Mouse (Mus musculus): ENCODE measurements around the gene Cadps.
"Not testable (repeated sequence)": the region's sequence is repeated elsewhere in the genome, so short reads cannot be mapped to it uniquely, and the experiment has no call there.

Gene Cadps

GRCm38 (mm10) chr14:12581657-12582056 lies 241.2 kb downstream of the Cadps start:
- DNase-seq = no peak

DNA sequence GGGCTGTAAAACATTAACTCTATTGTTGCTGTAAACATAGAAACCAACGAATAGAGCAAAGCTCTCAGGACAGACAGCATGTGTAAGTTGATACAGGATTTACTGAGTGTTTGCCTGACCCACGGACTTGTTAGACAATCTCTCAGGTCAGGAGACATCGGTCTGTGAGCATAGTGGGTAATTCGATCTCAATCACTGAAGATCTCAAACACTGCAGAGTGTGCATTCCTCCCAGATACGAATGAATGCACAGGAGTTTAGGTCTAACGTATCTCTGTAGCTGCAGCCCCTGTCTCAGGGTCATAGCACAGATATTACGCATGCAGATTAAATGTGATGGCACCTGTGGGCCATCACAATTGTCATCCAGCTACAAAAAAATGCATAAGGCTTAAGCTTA lies 242.1 kb downstream of the Cadps start:
- no peak for DNase-seq

- DNase-seq = no peak
Observed at GRCm38 (mm10) chr14:12578156-12578555, 244.7 kb downstream of the Cadps start.

DNA sequence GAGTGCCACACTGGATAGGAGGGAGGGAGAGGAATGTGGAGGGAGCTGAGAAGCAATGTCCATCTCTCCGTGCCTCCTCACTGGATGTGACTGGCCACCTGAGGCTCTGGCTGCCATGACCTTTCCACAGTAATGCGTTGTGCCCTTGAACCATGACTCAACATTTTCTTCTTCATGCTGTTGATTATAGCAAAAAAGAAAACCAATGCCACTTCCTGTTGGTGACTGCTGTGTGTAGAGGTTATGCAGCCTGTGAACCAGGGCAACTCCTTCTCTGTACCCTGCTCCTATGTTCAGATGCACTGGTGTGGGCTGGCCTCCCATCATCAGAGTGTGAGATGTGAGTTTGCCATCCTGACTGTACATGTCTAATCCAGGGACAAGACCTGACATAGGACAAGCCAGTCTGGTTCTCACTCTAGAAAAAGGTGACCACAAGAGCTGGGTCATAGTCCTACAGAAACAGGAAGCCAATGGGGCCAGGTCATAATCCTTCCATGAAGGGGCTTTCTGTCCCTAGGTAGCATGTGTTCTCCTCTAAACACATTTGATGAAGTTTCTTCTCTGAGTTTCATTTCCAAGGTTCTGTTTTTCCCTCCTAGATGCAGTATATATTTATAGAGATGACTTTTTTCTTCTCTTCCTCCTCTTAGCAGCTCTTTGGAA lies 245.3 kb downstream of the Cadps start:
- DNase-seq = no peak

DNA sequence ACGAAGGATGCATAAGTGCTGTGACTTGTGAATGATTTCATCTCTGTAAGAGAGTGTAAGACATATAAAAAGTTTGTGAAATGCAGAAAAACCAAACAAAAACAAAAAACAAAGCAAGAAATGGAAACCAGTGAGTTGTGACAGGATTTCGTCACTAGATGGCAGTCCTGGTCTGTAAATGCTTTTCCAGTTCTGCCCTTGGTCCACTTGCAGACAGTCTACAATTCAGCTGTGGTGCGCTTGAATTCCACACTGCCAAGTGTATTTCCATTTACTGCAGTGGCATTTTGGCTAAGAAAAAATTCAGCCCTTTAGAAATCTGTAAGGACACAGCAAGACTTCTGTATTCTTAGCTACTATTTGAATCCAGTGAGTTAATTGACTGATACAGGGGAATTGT lies 247.8 kb downstream of the Cadps start:
- DNase-seq = peak; percentile 39 to 43

DNA sequence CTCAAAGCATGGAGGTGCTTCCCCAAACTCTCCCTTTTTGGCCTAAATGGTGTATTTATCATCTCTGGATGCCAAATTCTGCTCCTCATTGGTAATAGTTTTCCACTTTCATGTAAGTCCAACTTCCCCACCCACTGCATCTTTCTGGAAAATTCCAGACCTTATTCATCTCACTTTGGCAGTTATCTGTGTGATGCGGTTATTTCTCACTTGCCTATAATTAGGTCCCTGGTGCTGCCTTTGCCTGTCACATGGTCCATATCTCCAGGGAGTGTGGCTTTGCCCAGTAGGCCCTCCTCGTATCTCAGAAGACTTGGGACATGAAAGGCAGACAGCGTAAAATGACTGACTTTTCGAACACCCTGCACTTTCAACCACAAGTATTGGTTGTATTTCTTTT lies 248.5 kb downstream of the Cadps start:
- DNase-seq = no peak

GRCm38 (mm10) chr14:12561730-12562129 lies 261.1 kb downstream of the Cadps start:
- not testable (repeated sequence) for DNase-seq

DNA sequence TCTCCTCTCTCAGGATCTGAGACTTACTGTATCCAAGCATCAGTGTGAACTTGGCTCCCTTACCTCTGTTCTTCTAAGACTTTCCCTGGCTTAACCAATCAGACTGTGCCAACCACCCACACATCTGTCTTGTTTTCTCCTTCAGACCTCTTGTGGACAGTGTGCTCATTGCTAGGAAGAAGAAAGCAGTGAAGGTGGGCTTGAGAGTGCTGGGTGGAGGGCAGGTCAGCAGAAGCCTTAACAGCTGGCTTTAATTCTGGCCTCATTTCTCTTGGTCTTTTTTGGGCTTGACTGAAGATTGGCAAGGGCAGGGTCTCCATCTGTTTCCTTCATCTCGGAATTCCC lies 262.7 kb downstream of the Cadps start:
- DNase-seq = no peak

GRCm38 (mm10) chr14:12559574-12560232 lies 263.2 kb downstream of the Cadps start:
- DNase-seq = no peak

GRCm38 (mm10) chr14:12558920-12559573 lies 263.8 kb downstream of the Cadps start:
- no peak for DNase-seq

GRCm38 (mm10) chr14:12554486-12554885 lies 268.4 kb downstream of the Cadps start:
- no peak for DNase-seq

GRCm38 (mm10) chr14:12551353-12551752 lies 271.5 kb downstream of the Cadps start:
- DNase-seq = peak; percentile 10 to 11

GRCm38 (mm10) chr14:12550931-12551330 lies 271.9 kb downstream of the Cadps start:
- no peak for DNase-seq

DNA sequence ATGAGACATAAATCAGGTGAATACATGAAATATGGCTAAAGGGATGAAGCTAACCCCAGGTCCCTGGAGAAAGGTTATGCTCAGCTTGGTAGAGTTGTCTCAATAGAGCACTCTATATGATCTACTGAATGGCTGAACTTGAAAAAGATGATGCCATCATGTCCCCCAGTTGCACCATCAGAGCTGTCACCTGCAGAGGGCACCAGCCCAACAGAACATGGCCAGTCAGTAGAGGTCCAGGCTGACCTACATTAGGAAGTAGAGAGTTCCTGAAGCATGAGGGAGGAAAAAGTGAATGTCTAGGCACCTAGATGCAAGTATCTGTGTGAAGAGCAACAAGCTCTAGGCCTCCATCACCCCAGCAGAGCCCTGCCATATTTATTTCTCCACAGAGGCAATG lies 273.6 kb downstream of the Cadps start:
- DNase-seq = no peak

GRCm38 (mm10) chr14:12547496-12547895 lies 275.4 kb downstream of the Cadps start:
- no peak for DNase-seq

GRCm38 (mm10) chr14:12541733-12542132 lies 281.1 kb downstream of the Cadps start:
- DNase-seq = no peak

GRCm38 (mm10) chr14:12539071-12539470 lies 283.8 kb downstream of the Cadps start:
- DNase-seq = no peak

DNA sequence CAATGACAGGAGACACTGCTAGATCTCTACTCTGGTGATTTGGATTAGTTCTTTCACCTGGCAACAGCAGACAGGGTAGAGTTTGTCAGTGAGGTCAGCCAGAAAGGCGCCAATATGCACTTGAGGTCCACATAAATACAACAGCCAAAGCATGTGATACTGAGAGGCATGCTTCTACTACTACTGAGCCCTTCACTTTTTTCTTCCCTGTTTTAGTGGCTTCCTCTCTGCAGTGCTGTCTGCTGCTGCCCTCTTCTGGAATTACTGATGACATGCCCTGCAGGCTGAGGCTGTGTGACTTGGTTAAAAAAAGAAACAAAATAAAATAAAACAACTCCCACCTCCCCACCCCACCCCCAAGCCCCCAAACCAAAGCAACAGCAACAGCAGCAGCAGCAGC lies 291.8 kb downstream of the Cadps start:
- peak; percentile 42 to 59 for DNase-seq

DNA sequence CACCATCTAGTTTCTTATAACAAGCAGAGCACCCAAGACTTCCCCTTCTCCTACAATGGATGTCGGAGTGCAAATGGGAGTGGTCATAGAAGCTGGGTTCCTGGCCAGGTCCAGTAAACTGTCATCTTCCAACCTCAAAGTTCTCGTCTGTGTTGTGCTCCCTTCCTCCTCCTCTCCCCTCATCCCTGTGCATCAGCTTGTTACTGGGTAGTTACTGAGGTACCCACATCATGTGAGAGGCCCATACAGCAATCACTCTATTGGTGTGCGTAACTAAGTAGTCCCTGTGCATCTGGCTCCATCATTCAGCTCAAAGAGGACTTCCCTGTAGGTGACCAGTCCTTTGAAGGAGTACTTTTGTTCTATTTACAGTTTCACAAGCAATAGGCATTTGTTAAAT lies 292.3 kb downstream of the Cadps start:
- DNase-seq = no peak

- DNase-seq = peak; percentile 74 to 81
Observed at GRCm38 (mm10) chr14:12529961-12530542, 292.8 kb downstream of the Cadps start.

DNA sequence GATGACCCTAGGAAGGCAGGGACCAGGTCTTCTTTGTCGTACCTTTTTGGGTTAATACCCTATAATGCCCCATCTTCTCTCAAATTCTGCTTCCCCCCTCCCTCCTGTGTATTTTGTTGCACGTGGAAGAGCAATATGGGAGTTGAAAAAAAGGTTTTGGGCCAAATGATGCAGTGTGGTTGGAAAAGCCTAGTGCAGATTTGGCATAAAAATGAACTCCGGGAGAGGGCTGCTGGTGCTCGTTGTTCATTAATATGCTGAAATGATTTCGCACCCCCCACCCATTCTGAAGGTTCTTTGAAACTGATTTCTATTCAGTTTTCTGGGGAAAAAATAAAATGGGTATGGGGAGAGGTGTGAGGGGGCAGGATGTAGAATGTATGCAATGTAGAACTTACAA lies 295.6 kb downstream of the Cadps start:
- DNase-seq = no peak

DNA sequence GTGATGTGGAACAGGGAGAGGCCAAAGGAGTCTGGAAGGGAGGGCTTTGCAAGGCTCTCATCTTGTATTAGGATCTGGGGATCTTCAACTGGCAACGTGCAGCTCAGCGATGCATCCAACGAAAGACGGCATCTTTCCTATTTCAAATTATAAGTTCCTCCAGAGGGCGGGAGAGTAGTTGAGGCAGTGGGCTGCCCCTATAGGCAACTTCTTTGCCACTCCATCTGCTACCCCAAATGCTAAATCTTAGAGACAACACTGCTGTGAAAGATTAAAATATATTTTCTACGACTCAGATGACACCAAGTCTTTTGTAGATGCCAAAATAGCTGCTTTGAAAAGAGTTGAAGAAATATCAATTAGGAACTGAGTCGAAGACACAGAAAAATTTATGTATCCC lies 315.9 kb downstream of the Cadps start:
- no peak for DNase-seq

DNA sequence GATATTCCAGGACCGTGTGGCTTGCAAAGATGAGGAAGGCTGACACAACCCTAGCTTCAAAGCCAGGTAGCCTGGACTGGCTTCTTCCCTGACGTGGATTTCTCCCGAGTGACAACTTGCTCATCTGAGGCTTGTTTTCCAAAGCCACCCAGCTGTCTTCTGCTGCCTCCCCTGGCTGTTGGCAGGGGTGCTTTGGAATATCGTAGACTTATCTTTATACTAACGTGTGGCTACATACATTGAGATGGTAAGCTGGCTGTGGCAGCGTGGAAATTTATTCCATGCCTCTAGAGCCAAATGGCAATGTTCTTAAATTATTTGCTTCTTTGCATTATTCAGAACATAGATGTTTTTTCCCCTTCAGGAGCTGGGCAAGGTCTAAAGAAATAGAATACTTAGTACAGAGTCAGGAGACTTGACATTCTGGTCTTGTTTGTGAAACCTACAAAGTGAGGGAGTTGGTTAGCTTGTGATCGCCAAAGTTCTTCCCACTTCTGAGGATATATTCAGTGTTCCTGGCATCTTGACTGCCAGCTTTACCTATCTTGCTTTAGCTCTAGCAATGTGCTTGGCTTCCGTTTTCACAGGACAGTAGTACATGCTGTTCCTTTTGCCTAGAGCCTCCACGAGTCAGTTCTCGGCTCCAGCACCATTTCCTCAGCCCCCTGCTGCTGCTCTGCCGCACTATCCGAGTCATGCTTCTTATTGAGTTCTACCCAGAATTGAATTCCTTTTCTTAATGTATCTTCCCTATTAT lies 318.5 kb downstream of the Cadps start:
- DNase-seq = no peak

Data from kidney, postnatal 4 days (tissue).